Mouse (Mus musculus): ENCODE measurements around the gene Zmynd8. TPM values are rescaled to one million over a fixed set of nuclear protein-coding genes. Genes with fewer than 3 reads are reported as not detected.
A peak's percentile ranks its signal among the peaks of the same experiment; 100 is the strongest.

The Zmynd8 gene
- polyA plus RNA-seq, 1 experiment from 2014 or later: 85.4 TPM

GRCm38 (mm10) chr2:165821671-165822070 is 77.1 kb downstream of the Zmynd8 start:
- Histone ChIP-seq H3K36me3 (ENCODE audit: poor library complexity, severe bottlenecking) (peaks cover 92% of the 10 kb centered on the region), H3K27ac (no peak overlapping the region)
- 90% methylated on average over 12 of the region's 12 CpGs for WGBS

GRCm38 (mm10) chr2:165820504-165821095 is 78.2 kb downstream of the Zmynd8 start:
- no peak overlapping the region for H3K4me3 ChIP-seq
- no peaks in the 10 kb centered on the region for H3K9me3 ChIP-seq (replicated peaks)
- 87% methylated on average over 15 of the region's 15 CpGs for WGBS
- no peaks in the 10 kb centered on the region for H3K27me3 ChIP-seq
- no peak for ATAC-seq
- H3K27ac ChIP-seq: peak overlapping the region; percentile 25; the same call in 1 of the 2 replicates
- no peak overlapping the region for H3K4me2 ChIP-seq
- H3K4me1 ChIP-seq: 0 out of 2 replicates have a peak, but pooled peaks cover 4% of the 10 kb centered on the region
- no peak overlapping the region for H3K9ac ChIP-seq
- peaks cover 92% of the 10 kb centered on the region for H3K36me3 ChIP-seq (ENCODE audit: poor library complexity, severe bottlenecking)

More at GRCm38 (mm10) chr2:165821671-165822070, 77.1 kb downstream of the Zmynd8 start:
- H3K4me2 ChIP-seq: no peak overlapping the region
- no peak overlapping the region for H3K4me3 ChIP-seq
- 0 out of 2 replicates have a peak overlapping the region, but pooled peaks have one; percentile 3 for H3K9ac ChIP-seq
- H3K4me1 ChIP-seq: 0 out of 2 replicates have a peak, but pooled peaks cover 3% of the 10 kb centered on the region
- H3K9me3 ChIP-seq (replicated peaks): no peaks in the 10 kb centered on the region
- ATAC-seq: no peak
- no peaks in the 10 kb centered on the region for H3K27me3 ChIP-seq

GRCm38 (mm10) chr2:165820073-165820472 is 78.7 kb downstream of the Zmynd8 start:
- 0 out of 2 replicates have a peak, but pooled peaks cover 4% of the 10 kb centered on the region for H3K4me1 ChIP-seq
- H3K9ac ChIP-seq: no peak overlapping the region
- H3K27ac ChIP-seq: peak overlapping the region; percentile 25; the same call in 1 of the 2 replicates
- ATAC-seq: no peak
- H3K9me3 ChIP-seq (replicated peaks): no peaks in the 10 kb centered on the region
- 82% methylated on average over 3 of the region's 3 CpGs for WGBS
- peaks cover 92% of the 10 kb centered on the region for H3K36me3 ChIP-seq (ENCODE audit: poor library complexity, severe bottlenecking)
- H3K4me3 ChIP-seq: no peak overlapping the region
- H3K4me2 ChIP-seq: no peak overlapping the region
- no peaks in the 10 kb centered on the region for H3K27me3 ChIP-seq

GRCm38 (mm10) chr2:165818985-165819948 is 79.5 kb downstream of the Zmynd8 start:
- WGBS: 79% methylated on average over 10 of the region's 10 CpGs
- H3K4me2 ChIP-seq: no peak overlapping the region
- H3K4me3 ChIP-seq: no peak overlapping the region
- H3K27ac ChIP-seq: no peak overlapping the region
- no peaks in the 10 kb centered on the region for H3K9me3 ChIP-seq (replicated peaks)
- H3K4me1 ChIP-seq: peaks cover 5% of the 10 kb centered on the region; the same call in 1 of the 2 replicates
- H3K36me3 ChIP-seq (ENCODE audit: poor library complexity, severe bottlenecking): peaks cover 92% of the 10 kb centered on the region
- H3K9ac ChIP-seq: no peak overlapping the region
- ATAC-seq: peak; percentile 67
- no peaks in the 10 kb centered on the region for H3K27me3 ChIP-seq

- Histone ChIP-seq H3K27me3 (no peaks in the 10 kb centered on the region), H3K4me1 (peaks cover 11% of the 10 kb centered on the region; the same call in 1 of the 2 replicates), H3K4me3 (no peak overlapping the region), H3K9me3 (replicated peaks) (no peaks in the 10 kb centered on the region), H3K36me3 (ENCODE audit: poor library complexity, severe bottlenecking) (peaks cover 92% of the 10 kb centered on the region), H3K9ac (no peak overlapping the region), H3K27ac (no peak overlapping the region), H3K4me2 (no peak overlapping the region)
- ATAC-seq: no peak
- 91% methylated on average over 6 of the region's 6 CpGs for WGBS
Observed at GRCm38 (mm10) chr2:165818570-165818969, 80.2 kb downstream of the Zmynd8 start.

GRCm38 (mm10) chr2:165817437-165817836 is 81.4 kb downstream of the Zmynd8 start:
- H3K4me3 ChIP-seq: no peak overlapping the region
- peak overlapping the region; percentile 3; the same call in 1 of the 2 replicates for H3K9ac ChIP-seq
- peaks cover 92% of the 10 kb centered on the region for H3K36me3 ChIP-seq (ENCODE audit: poor library complexity, severe bottlenecking)
- H3K9me3 ChIP-seq (replicated peaks): no peaks in the 10 kb centered on the region
- H3K4me1 ChIP-seq: peaks cover 11% of the 10 kb centered on the region; the same call in 1 of the 2 replicates
- 84% methylated on average over 10 of the region's 10 CpGs for WGBS
- no peak overlapping the region for H3K4me2 ChIP-seq
- no peak overlapping the region for H3K27ac ChIP-seq
- no peaks in the 10 kb centered on the region for H3K27me3 ChIP-seq
- no peak for ATAC-seq

- H3K4me1 ChIP-seq: peaks cover 11% of the 10 kb centered on the region; the same call in 1 of the 2 replicates
- H3K9ac ChIP-seq: no peak overlapping the region; the same call in 1 of the 2 replicates
- H3K27me3 ChIP-seq: no peaks in the 10 kb centered on the region
- 83% methylated on average over 25 of the region's 28 CpGs for WGBS
- H3K9me3 ChIP-seq (replicated peaks): no peaks in the 10 kb centered on the region
- H3K4me2 ChIP-seq: no peak overlapping the region
- H3K36me3 ChIP-seq (ENCODE audit: poor library complexity, severe bottlenecking): peaks cover 92% of the 10 kb centered on the region
- ATAC-seq: no peak
- H3K4me3 ChIP-seq: no peak overlapping the region
- peak overlapping the region; percentile 49; the same call in 1 of the 2 replicates for H3K27ac ChIP-seq
Observed at GRCm38 (mm10) chr2:165815103-165815880, 83.5 kb downstream of the Zmynd8 start.

- Histone ChIP-seq H3K4me1 (peaks cover 11% of the 10 kb centered on the region; the same call in 1 of the 2 replicates), H3K36me3 (ENCODE audit: poor library complexity, severe bottlenecking) (peaks cover 97% of the 10 kb centered on the region), H3K4me2 (no peak overlapping the region), H3K27me3 (no peaks in the 10 kb centered on the region), H3K9ac (no peak overlapping the region), H3K9me3 (replicated peaks) (no peaks in the 10 kb centered on the region), H3K27ac (no peak overlapping the region), H3K4me3 (no peak overlapping the region)
- WGBS: 95% methylated on average over 8 of the region's 8 CpGs
- no peak for ATAC-seq
Observed at GRCm38 (mm10) chr2:165812889-165813288, 85.9 kb downstream of the Zmynd8 start.

- Histone ChIP-seq H3K4me3 (no peak overlapping the region), H3K9me3 (replicated peaks) (no peaks in the 10 kb centered on the region), H3K4me2 (no peak overlapping the region), H3K4me1 (peaks cover 11% of the 10 kb centered on the region; the same call in 1 of the 2 replicates), H3K27ac (no peak overlapping the region), H3K27me3 (no peaks in the 10 kb centered on the region), H3K9ac (no peak overlapping the region; the same call in 1 of the 2 replicates), H3K36me3 (ENCODE audit: poor library complexity, severe bottlenecking) (peaks cover 98% of the 10 kb centered on the region)
- no peak for ATAC-seq
- 78% methylated on average over 5 of the region's 5 CpGs for WGBS
Observed at GRCm38 (mm10) chr2:165811536-165811935, 87.3 kb downstream of the Zmynd8 start.

- Histone ChIP-seq H3K9me3 (replicated peaks) (no peaks in the 10 kb centered on the region), H3K4me3 (no peak overlapping the region), H3K27ac (no peak overlapping the region), H3K4me2 (no peak overlapping the region), H3K36me3 (ENCODE audit: poor library complexity, severe bottlenecking) (peaks cover 99% of the 10 kb centered on the region), H3K27me3 (no peaks in the 10 kb centered on the region), H3K4me1 (peaks cover 6% of the 10 kb centered on the region; the same call in 1 of the 2 replicates), H3K9ac (no peak overlapping the region)
- 92% methylated on average over 5 of the region's 5 CpGs for WGBS
- ATAC-seq: no peak
Observed at GRCm38 (mm10) chr2:165809901-165810477, 88.8 kb downstream of the Zmynd8 start.

- H3K36me3 ChIP-seq (ENCODE audit: poor library complexity, severe bottlenecking): peaks cover 99% of the 10 kb centered on the region
Observed at GRCm38 (mm10) chr2:165809091-165809490, 89.7 kb downstream of the Zmynd8 start.

More at GRCm38 (mm10) chr2:165809091-165809490, 89.7 kb downstream of the Zmynd8 start:
- Histone ChIP-seq H3K4me1 (peaks cover 4% of the 10 kb centered on the region; the same call in 1 of the 2 replicates), H3K4me3 (no peak overlapping the region), H3K4me2 (no peak overlapping the region), H3K9ac (no peak overlapping the region), H3K27ac (no peak overlapping the region), H3K27me3 (no peaks in the 10 kb centered on the region), H3K9me3 (replicated peaks) (no peaks in the 10 kb centered on the region)
- over 99% methylated on average over 5 of the region's 5 CpGs for WGBS
- ATAC-seq: no peak

Data from forebrain, embryonic 13.5 days (tissue).